Mouse (Mus musculus): Measurements from ENCODE around the gene Cep295nl.

DNA sequence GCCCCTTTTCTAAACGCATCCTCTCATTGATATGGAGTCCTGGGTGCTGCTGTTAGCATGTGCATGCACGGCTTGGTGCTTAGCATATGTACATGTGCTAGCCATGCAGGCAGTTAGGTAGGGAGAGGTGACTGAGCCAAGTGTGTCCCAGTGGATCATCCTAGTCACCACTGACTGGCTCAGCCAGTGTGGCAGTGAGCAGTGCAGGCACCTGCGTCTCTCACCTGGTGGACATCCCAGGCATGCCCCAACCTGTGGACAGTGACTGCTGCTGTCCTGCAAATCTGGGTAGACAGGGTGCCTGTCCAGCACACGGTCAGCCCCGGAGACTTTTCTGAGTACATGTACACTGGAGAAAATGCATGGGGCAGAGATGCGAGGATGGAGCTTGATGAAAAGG is 13.8 kb downstream of the Cep295nl start:
- no peak for TF ChIP-seq CTCF (IDR thresholded peaks at IDR 0.05; ENCODE audit: extremely low read depth, insufficient read depth, low read length)
- no peak for TF ChIP-seq POLR2A (IDR thresholded peaks at IDR 0.05; ENCODE audit: extremely low read depth, insufficient read depth, low read length)
